Mouse (Mus musculus) retina, postnatal 7 days (tissue): ENCODE measurements around the gene Trim44.

Experiments used
- DNase-seq: peaks from one replicate; pipeline ENCODE4 v3.0.0-alpha.2; 2012; ENCODE audit warnings: low read depth, low spot score

Trim44 gene

GRCm38 (mm10) chr2:102291533-102291932, 116.1 kb downstream of the Trim44 start:
- DNase-seq, result no peak

GRCm38 (mm10) chr2:102290041-102290440, 117.6 kb downstream of the Trim44 start:
- peak; percentile 35 for DNase-seq

- no peak for DNase-seq
These were observed 119.0 kb downstream of the Trim44 start for GRCm38 (mm10) chr2:102288676-102289075.

GRCm38 (mm10) chr2:102287369-102287768, 120.3 kb downstream of the Trim44 start:
- DNase-seq, result no peak

- DNase-seq, result no peak
These were observed 125.5 kb downstream of the Trim44 start for GRCm38 (mm10) chr2:102282081-102282480.

- no peak for DNase-seq
These were observed 127.8 kb downstream of the Trim44 start for GRCm38 (mm10) chr2:102279779-102280178.

GRCm38 (mm10) chr2:102277946-102278345, 129.7 kb downstream of the Trim44 start:
- no peak for DNase-seq

- DNase-seq, result no peak
These were observed 134.3 kb downstream of the Trim44 start for GRCm38 (mm10) chr2:102273280-102273679.

- no peak for DNase-seq
These were observed 139.9 kb downstream of the Trim44 start for GRCm38 (mm10) chr2:102267582-102268339.

GRCm38 (mm10) chr2:102266911-102267310, 140.7 kb downstream of the Trim44 start:
- no peak for DNase-seq

- no peak for DNase-seq
These were observed 148.5 kb downstream of the Trim44 start for GRCm38 (mm10) chr2:102259139-102259538.

GRCm38 (mm10) chr2:102258682-102259081, 148.9 kb downstream of the Trim44 start:
- DNase-seq, result no peak

- DNase-seq, result no peak
These were observed 149.5 kb downstream of the Trim44 start for GRCm38 (mm10) chr2:102257964-102258605.

- no peak for DNase-seq
These were observed 150.9 kb downstream of the Trim44 start for GRCm38 (mm10) chr2:102256591-102257335.

GRCm38 (mm10) chr2:102256100-102256499, 151.5 kb downstream of the Trim44 start:
- DNase-seq, result no peak

- DNase-seq, result no peak
These were observed 154.4 kb downstream of the Trim44 start for GRCm38 (mm10) chr2:102253204-102253603.

- no peak for DNase-seq
These were observed 155.0 kb downstream of the Trim44 start for GRCm38 (mm10) chr2:102252651-102253050.
